Mouse (Mus musculus) lung, embryonic 14.5 days (tissue): ENCODE results near the gene Cacna2d1. TPM values are rescaled to one million over a fixed set of nuclear protein-coding genes. Genes with fewer than 3 reads are reported as not detected.

ENCODE experiments used
- ATAC-seq: fragments of 200-750 bp; cut with Nextera tagmentation; 2 replicates; pipeline ENCODE4 v1.8.0; 2017; ENCODE audit warnings: mild to moderate bottlenecking, moderate TSS enrichment, moderate library complexity; ENCODE audit not compliant: insufficient read depth
- DNase-seq: peaks from one replicate; pipeline ENCODE4 v3.0.0-alpha.2; 2015
- H3K27ac ChIP-seq: fragments of 300-500 bp; sonication (generic); 2 replicates; pipeline ENCODE4 v1.5.1; 2014; ENCODE audit warnings: low read depth, mild to moderate bottlenecking, moderate library complexity
- H3K27me3 ChIP-seq: fragments of 300-500 bp; sonication (generic); 2 replicates; pipeline ENCODE4 v1.6.1; 2014; ENCODE audit warnings: low read length, control low read depth; ENCODE audit not compliant: insufficient read depth
- H3K36me3 ChIP-seq: fragments of 300-500 bp; sonication (generic); 2 replicates; pipeline ENCODE4 v1.6.1; 2014; ENCODE audit warnings: control low read depth; ENCODE audit not compliant: insufficient read depth
- H3K4me1 ChIP-seq: fragments of 300-500 bp; sonication (generic); 2 replicates; pipeline ENCODE4 v1.6.1; 2014; ENCODE audit warnings: antibody characterized with exemption, control low read depth; ENCODE audit not compliant: insufficient read depth
- H3K4me2 ChIP-seq: fragments of 300-500 bp; sonication (generic); 2 replicates; pipeline ENCODE4 v1.6.1; 2014; ENCODE audit warnings: mild to moderate bottlenecking
- H3K4me3 ChIP-seq: fragments of 300-500 bp; sonication (generic); 2 replicates; pipeline ENCODE4 v1.5.1; 2014; ENCODE audit warnings: low read depth, low read length
- H3K9ac ChIP-seq: fragments of 300-500 bp; sonication (generic); 2 replicates; pipeline ENCODE4 v1.6.1; 2014
- H3K9me3 ChIP-seq: fragments of 300-500 bp; sonication (generic); 2 replicates; pipeline ENCODE4 v1.6.1; 2016; ENCODE audit warnings: low read depth, low read length, control low read depth
- CTCF ChIP-seq: IDR thresholded peaks from 2 replicates; pipeline ENCODE4 v1.5.1; 2016; ENCODE audit warnings: antibody characterized with exemption, low read depth
- WGBS: fragments of 180-500 bp; shearing (Covaris S2); extraction: QIAGEN DNeasy Blood & Tissue Kit; methylation state at CpG from one replicate; pipeline ENCODE4 v1.1.7; 2014; 5-methylcytosine and 5-hydroxymethylcytosine counted together
- polyA plus RNA-seq: library from polyadenylated mRNA; unstranded; fragments of >200 nt; fragmentation: Nextera tagmentation; extraction: Ambion mirVana; gene quantifications from 2 replicates; pipeline ENCODE4 v1.2.1, GENCODE M21; 2014

Cacna2d1 gene
- polyA plus RNA-seq, 1 experiment from 2014 or later = 15.6 TPM

GRCm38 (mm10) chr5:16000917-16001316 is 66.4 kb downstream of the Cacna2d1 start:
- H3K4me2 ChIP-seq = no peak overlapping the region
- 78% methylated on average over 2 of the region's 2 CpGs for WGBS
- DNase-seq (no peak), ATAC-seq (no peak)
- no peak overlapping the region for H3K9ac ChIP-seq
- H3K27me3 ChIP-seq = no peaks in the 10 kb centered on the region
- H3K4me1 ChIP-seq = peaks cover 2% of the 10 kb centered on the region; the same call in 1 of the 2 replicates
- no peaks in the 10 kb centered on the region for H3K9me3 ChIP-seq
- no peaks in the 10 kb centered on the region for H3K36me3 ChIP-seq
- H3K27ac ChIP-seq = no peak overlapping the region
- no peak for TF ChIP-seq CTCF
- no peak overlapping the region for H3K4me3 ChIP-seq

- Histone ChIP-seq H3K27me3 (no peaks in the 10 kb centered on the region), H3K36me3 (no peaks in the 10 kb centered on the region), H3K9ac (no peak overlapping the region), H3K4me1 (peaks cover 2% of the 10 kb centered on the region; the same call in 1 of the 2 replicates), H3K27ac (no peak overlapping the region), H3K4me3 (no peak overlapping the region), H3K9me3 (no peaks in the 10 kb centered on the region), H3K4me2 (no peak overlapping the region)
- ATAC-seq (peak; percentile 76), DNase-seq (peak; percentile 75)
- 10% methylated on average over 9 of the region's 9 CpGs for WGBS
- TF ChIP-seq CTCF = no peak
These were observed 68.1 kb downstream of the Cacna2d1 start for GRCm38 (mm10) chr5:16002431-16003063.

- ATAC-seq (no peak), DNase-seq (no peak)
- WGBS = 50% methylated on average over 6 of the region's 6 CpGs
- Histone ChIP-seq H3K27me3 (no peaks in the 10 kb centered on the region), H3K4me3 (no peak overlapping the region), H3K4me2 (no peak overlapping the region), H3K4me1 (peaks cover 2% of the 10 kb centered on the region; the same call in 1 of the 2 replicates), H3K9me3 (no peaks in the 10 kb centered on the region), H3K27ac (no peak overlapping the region), H3K9ac (no peak overlapping the region), H3K36me3 (no peaks in the 10 kb centered on the region)
- no peak for TF ChIP-seq CTCF
These were observed 69.8 kb downstream of the Cacna2d1 start for GRCm38 (mm10) chr5:16004305-16004704.

GRCm38 (mm10) chr5:16006964-16007363 is 72.5 kb downstream of the Cacna2d1 start:
- WGBS = 69% methylated on average over 6 of the region's 6 CpGs
- ATAC-seq (no peak), DNase-seq (no peak)
- Histone ChIP-seq H3K4me3 (no peak overlapping the region), H3K27me3 (no peaks in the 10 kb centered on the region), H3K36me3 (no peaks in the 10 kb centered on the region), H3K4me2 (no peak overlapping the region), H3K9ac (no peak overlapping the region), H3K4me1 (peaks cover 2% of the 10 kb centered on the region; the same call in 1 of the 2 replicates), H3K27ac (no peak overlapping the region), H3K9me3 (no peaks in the 10 kb centered on the region)
- no peak for TF ChIP-seq CTCF

- Histone ChIP-seq H3K4me1 (no peaks in the 10 kb centered on the region), H3K9me3 (no peaks in the 10 kb centered on the region), H3K4me3 (no peak overlapping the region), H3K27ac (no peak overlapping the region), H3K27me3 (no peaks in the 10 kb centered on the region), H3K36me3 (no peaks in the 10 kb centered on the region), H3K4me2 (no peak overlapping the region), H3K9ac (no peak overlapping the region)
- WGBS = 67% methylated on average over 2 of the region's 2 CpGs
- ATAC-seq (no peak), DNase-seq (no peak)
- no peak for TF ChIP-seq CTCF
These were observed 79.2 kb downstream of the Cacna2d1 start for GRCm38 (mm10) chr5:16013649-16014048.

GRCm38 (mm10) chr5:16014392-16014791 is 79.9 kb downstream of the Cacna2d1 start:
- no peaks in the 10 kb centered on the region for H3K4me1 ChIP-seq
- H3K27me3 ChIP-seq = no peaks in the 10 kb centered on the region
- DNase-seq = no peak
- no peak overlapping the region for H3K4me2 ChIP-seq
- 52% methylated on average over 2 of the region's 2 CpGs for WGBS
- ATAC-seq = no peak
- H3K27ac ChIP-seq = no peak overlapping the region
- no peak for TF ChIP-seq CTCF
- no peaks in the 10 kb centered on the region for H3K36me3 ChIP-seq
- H3K9me3 ChIP-seq = no peaks in the 10 kb centered on the region
- no peak overlapping the region for H3K4me3 ChIP-seq
- no peak overlapping the region for H3K9ac ChIP-seq

- TF ChIP-seq CTCF = no peak
- no peaks in the 10 kb centered on the region for H3K36me3 ChIP-seq
- no peak overlapping the region for H3K4me2 ChIP-seq
- H3K9ac ChIP-seq = no peak overlapping the region
- H3K4me3 ChIP-seq = no peak overlapping the region
- no peaks in the 10 kb centered on the region for H3K27me3 ChIP-seq
- ATAC-seq (no peak), DNase-seq (no peak)
- H3K4me1 ChIP-seq = no peaks in the 10 kb centered on the region
- H3K9me3 ChIP-seq = no peaks in the 10 kb centered on the region
- WGBS = 74% methylated on average over 4 of the region's 4 CpGs
- H3K27ac ChIP-seq = no peak overlapping the region
These were observed 90.3 kb downstream of the Cacna2d1 start for GRCm38 (mm10) chr5:16024626-16025417.
